Mouse (Mus musculus) kidney, adult 8-10 months (tissue): ENCODE measurements around the gene Wiz.
A peak's percentile ranks its signal among the peaks of the same experiment; 100 is the strongest.

ENCODE experiments used
- DNase-seq, 2 experiments: peaks; one replicate each; pipeline ENCODE4 v3.0.0; 2022

Wiz gene

DNA sequence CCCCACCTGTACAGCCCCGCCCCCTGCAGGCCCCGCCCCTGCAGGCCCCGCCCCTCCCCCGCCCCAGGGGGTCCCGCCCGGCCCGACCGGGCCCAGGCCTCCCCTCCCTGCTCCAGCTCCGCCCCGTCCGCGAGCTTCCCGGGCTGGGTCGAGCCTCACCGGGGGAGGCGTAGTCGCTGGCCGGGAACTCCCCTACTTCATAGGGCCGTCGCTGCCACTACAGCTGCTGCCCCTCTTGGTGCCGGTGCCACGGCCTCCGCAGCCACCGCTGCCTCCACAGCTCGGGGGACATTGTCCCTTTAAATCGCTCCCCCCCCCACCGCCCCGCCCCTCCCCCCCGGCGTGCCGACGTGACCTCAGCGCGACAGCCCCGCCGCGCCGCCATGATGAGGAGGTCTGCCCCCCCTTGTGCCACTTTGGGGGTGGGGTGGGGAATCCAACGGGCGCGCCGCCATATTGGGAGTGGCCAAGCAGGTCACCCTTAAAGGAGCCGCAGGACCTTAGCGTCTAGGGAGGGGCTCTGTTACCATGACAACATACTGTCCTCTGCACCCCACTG is at the start of gene Wiz:
Gene Wiz, minus strand, starts transcription at position 339 of the 559 bp plus-strand sequence.
- DNase-seq: peak; percentile 94 to 96

DNA sequence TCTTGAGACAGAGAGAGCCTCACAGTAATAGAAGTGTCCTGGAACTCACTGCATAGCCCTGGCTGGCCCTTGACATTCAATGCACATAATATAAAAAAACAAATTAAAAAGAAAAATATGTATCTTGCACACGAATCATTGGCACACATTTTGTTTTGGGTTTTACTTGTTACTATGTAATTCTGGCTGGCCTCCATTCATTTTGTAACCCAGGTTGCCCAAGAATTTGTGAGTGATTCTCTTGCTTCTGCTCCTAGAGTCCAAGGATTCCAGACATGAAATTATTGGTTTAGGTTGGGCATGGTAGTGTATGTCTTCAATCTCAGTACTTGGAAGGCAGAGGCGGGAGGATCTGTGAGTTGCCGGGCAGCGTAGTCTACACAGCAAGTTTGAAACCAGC is 47.9 kb upstream of the Wiz start:
- no peak for DNase-seq

DNA sequence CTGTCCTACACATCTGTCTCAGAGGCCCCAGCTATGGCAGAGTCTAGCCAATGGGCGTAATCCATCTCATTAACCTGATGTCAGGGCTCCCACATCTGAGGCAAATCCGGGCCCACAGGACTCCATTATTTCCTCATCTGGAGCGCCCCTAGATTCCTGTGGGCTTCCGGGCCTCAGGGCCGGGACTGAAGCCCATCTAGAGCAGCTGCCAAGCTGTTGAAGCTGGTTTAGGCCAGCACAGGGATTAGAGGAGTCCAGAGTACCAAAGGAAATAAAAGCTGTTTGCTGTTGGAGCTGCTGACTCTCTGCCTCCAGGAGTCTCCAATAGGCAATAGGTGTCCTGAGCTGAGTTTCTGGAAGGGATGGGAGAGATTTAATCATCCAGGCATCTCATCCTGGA is 45.9 kb upstream of the Wiz start:
- peak; percentile 8 to 14 for DNase-seq

DNA sequence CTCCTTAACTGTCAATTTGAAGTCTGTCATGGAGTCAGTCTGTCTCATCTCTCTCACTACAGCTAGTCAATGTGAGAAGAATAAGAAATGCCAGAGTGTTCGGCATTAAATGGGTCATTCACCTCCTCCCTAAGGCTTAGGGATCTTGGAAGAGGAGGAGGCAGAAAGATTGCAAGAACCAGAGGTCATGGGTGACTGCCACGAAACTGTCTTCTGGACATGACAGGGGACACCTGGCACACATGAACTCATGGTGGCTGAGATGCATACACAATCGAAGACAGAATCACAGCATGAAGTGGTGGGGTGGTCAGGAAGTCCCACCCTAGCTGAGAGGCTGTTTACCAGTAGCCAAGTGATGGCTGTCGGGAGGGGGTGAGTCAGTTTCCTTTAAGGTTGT is 45.1 kb upstream of the Wiz start:
- DNase-seq: no peak

GRCm38 (mm10) chr17:32431972-32432371 is 42.7 kb upstream of the Wiz start:
- DNase-seq: no peak

DNA sequence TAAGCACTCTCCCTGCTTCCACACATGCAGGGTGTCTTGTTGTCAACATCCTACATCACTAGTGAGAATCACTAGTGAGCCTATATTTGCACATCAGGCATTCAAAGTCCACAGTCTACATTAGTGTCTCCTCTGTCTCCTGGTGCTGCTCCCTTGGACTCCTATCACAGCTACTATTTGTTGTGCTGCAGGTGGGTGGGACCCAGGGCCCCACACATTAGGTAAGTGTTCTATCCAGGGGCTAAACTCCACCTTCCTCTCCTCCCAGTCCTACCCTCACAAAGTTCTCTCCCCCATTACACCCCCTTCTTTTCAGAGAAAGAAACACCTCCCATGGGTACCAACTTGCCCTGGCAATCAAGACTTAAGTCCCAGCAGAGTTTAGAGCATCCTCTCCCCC is 37.4 kb upstream of the Wiz start:
- DNase-seq: no peak

GRCm38 (mm10) chr17:32424034-32424433 is 34.8 kb upstream of the Wiz start, which contains the start of gene Pglyrp2:
Gene Pglyrp2 (minus strand): TSS chr17:32424167.
- DNase-seq: no peak

DNA sequence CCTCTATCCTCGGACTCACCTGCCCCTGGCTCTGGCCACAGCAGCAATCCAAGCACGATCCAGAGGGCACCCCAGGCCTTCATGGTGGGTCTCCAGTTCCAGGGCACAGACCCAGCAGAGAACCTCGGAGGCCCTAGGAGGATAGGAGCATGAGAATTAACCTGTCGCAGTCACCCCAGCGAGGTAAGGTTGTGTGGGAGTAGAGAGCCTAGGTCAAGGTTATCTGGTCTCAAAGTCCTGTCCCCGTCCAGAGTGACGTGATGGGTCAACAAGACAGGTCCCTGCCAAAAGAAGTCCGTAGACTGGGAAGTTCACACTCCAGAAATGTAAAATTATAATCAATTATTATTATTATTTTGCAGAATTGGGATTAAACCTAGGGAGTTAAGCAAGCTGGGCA is 31.5 kb upstream of the Wiz start:
- DNase-seq: no peak

DNA sequence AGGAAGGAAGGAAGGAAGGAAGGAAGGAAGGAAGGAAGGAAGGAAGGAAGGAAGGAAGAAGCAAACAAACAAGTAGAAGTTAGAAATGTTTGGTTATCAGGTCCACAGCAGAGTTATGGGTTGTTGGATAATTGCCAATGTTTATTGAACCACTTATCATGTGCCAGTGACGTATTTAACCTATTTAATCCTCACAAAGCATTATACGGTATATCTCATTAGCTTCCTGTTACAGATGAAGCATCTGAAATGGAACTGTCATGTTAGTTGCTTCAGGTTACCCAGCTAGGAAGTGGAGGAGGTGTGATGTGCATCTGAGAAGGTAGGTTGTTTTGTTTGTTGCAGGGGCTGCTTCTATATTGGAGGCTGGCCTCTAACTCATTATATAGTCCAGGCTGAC is 30.8 kb upstream of the Wiz start:
- no peak for DNase-seq

GRCm38 (mm10) chr17:32416771-32417170 is 27.5 kb upstream of the Wiz start:
- DNase-seq: no peak

GRCm38 (mm10) chr17:32415417-32416020 is 26.3 kb upstream of the Wiz start:
- no peak for DNase-seq

GRCm38 (mm10) chr17:32411898-32412297 is 22.7 kb upstream of the Wiz start:
- DNase-seq: no peak

GRCm38 (mm10) chr17:32403417-32403816 is 14.2 kb upstream of the Wiz start, which contains the start of gene Rasal3:
Gene Rasal3 (minus strand): TSS chr17:32403583.
- DNase-seq: no peak

DNA sequence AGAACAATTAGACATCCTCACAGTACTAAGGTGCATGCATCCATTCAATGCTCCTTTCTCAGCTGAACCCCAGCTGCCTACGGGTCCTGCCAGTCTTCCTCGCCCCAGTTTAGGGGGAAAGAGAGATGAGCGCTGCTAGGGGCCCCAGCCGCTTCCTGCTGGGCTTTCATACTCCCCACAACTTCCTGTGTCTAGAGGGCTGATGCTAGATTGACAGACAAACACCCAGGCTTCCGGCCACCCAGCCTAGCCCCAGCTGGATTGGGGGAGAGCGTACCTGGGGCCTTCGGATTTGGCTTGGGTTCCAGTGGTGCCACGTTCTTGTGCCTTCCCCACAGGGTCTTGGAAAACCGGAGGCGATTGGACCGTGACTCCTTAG is 13.5 kb upstream of the Wiz start:
- DNase-seq: no peak

GRCm38 (mm10) chr17:32402011-32402778 is 13.0 kb upstream of the Wiz start:
- no peak for DNase-seq

DNA sequence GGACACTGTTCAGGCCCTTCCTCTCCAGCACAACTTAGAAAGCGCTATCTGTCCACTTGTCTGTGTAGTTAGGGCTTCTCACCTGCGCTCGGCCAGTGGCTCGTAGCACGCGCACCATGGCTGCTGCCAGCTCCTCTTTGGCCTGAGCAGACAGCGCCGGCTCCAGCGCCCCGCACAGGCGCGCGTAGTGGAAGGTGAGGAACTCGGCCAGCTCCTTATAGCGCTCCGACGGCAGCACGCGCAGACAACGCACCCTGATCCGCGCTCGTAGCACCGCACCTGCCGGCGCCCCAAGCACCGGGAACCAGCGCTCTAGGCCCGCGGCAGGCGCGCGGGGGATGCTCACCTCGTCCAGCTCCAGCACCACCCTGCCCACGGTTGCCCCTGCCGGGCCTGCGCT is 7.0 kb upstream of the Wiz start:
- no peak for DNase-seq

DNA sequence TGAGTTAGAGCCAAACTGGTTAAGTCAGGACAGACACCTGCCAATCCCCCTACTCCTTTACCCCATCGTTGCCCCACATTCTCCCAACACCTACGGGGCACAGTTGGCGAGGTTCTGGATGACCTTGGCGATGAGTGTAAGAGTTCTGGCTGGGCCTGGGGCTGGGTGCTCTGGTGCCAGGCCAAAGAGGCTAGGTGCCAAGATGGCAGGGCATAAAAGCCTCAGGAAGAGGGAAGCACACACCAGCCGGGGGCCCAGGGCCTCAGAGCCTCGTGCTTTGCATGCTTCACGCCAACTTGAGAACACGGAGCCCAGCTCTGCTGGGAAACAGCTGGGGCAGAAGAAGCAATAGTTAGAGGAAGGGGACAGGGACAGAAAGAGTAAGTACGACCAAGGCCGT is 4.7 kb upstream of the Wiz start:
- DNase-seq: no peak

- peak; percentile 32 to 37 for DNase-seq
Measured at GRCm38 (mm10) chr17:32388370-32389100, 704 bp downstream of the Wiz start.

DNA sequence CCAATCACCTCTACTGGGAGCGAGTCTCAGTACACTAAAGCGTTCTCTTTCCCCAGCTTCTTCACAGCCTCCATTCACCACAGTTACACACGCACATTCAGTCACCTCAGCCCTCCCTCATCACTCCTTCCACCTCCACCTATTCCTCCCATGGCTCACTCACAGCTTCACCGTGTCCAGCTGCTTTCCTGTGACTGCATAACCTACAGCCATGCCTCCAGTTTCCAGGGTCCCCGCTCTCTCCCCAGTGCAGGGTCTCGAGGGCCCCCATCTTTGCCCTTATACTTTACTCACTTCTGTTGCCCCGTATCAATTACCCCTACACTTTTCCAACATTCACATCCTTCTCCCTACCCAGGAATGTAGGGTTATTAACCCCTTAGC is 1.3 kb downstream of the Wiz start:
- no peak for DNase-seq

GRCm38 (mm10) chr17:32386659-32387432 is 2.4 kb downstream of the Wiz start:
- DNase-seq: peak; percentile 42 to 54

- no peak for DNase-seq
Measured at GRCm38 (mm10) chr17:32383661-32384060, 5.6 kb downstream of the Wiz start.

GRCm38 (mm10) chr17:32382576-32382975 is 6.7 kb downstream of the Wiz start:
- no peak for DNase-seq

- no peak for DNase-seq
Measured at GRCm38 (mm10) chr17:32378786-32379185, 10.5 kb downstream of the Wiz start.
